In the genomic region with DNA sequence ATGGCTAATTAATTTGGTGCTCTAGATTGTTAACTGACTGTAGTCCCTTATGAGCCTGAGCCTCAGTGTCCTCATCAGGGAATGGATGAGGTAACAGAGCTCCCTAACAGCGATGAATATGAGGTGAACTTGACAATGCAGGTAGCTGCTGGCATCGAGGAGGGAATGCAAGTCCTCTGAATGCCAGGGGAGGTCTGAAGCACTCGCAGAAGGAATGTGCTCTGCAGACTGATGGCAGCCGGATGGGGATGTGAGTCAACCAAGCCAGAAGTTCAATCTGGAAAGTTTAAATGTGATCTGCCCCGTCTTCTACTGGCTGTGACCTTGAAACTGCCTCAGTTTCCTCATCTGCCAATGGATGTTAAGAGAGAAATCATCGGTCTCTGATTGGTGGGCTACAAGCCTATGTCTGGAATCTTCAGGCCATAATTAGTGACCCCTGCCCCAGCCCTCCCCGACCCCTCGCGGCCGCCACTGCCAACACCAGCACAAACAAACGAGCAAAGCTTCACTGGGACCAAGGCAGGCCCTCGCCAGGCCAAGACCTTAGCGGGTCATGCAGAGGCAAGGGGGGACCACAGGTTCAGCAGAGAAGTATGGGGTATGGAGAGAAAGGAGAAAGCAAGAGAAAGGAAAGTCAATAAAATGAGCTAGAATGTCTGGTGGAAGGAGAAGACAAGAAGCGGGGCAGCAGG, we compare ENCODE assay signal across 8 mouse cellular contexts. TPM values are rescaled to one million over a fixed set of nuclear protein-coding genes. Genes with fewer than 3 reads are reported as not detected.
DNase-seq lines count a peak whose midpoint lies in the region; ATAC-seq and TF ChIP-seq lines count a peak whose summit lies in the region.

No protein-coding gene starts in this region.

- H3K4me3 ChIP-seq in cerebellum, adult 2 months (replicated peaks; ENCODE audit: insufficient read depth, low read depth, low read length), result peak overlapping the region; percentile 91
- H3K4me3 ChIP-seq in CH12.LX (replicated peaks in 1 of 3; ENCODE audit: low read depth in 2 of 3, low read length in 2 of 3, poor library complexity in 1 of 3) (peak overlapping the region; percentile 71 to 89 (median 75)), myocyte (peak overlapping the region; percentile 35)
- peak overlapping the region; percentile 73 for H3K4me3 ChIP-seq in forebrain, embryonic 12.5 days (replicated peaks)
- H3K4me3 ChIP-seq in limb, embryonic 10.5 days, result peak overlapping the region; percentile 61

- TF ChIP-seq EP300 in CH12.LX (IDR thresholded peaks at IDR 0.05; ENCODE audit: low read length), result no peak

- peak overlapping the region; percentile 63; the same call in 1 of the 2 replicates for H3K27ac ChIP-seq in cerebellum, adult 2 months (ENCODE audit: insufficient read depth, low read length)
- no peak overlapping the region for H3K27ac ChIP-seq in CH12.LX (ENCODE audit: insufficient read depth, low read depth)
- 0 out of 2 replicates have a peak overlapping the region, but pooled peaks have one; percentile 76 for H3K27ac ChIP-seq in forebrain, embryonic 12.5 days
- H3K27ac ChIP-seq in limb, embryonic 10.5 days, result peak overlapping the region; percentile 87

- peak overlapping the region; percentile 54 for H3K9ac ChIP-seq in CH12.LX (ENCODE audit: insufficient read depth, low read depth)
- H3K9ac ChIP-seq in forebrain, embryonic 12.5 days, result peak overlapping the region; percentile 76

- peaks cover 20% of the 10 kb centered on the region for H3K4me1 ChIP-seq in cerebellum, adult 2 months (ENCODE audit: control insufficient read depth, insufficient read depth, low read length)
- H3K4me1 ChIP-seq in CH12.LX (ENCODE audit: control insufficient read depth in 1 of 2, insufficient read depth in 2 of 2), result peaks cover 20 to 35% of the 10 kb centered on the region in 2 experiments
- peaks cover 24% of the 10 kb centered on the region for H3K4me1 ChIP-seq in forebrain, embryonic 12.5 days
- peaks cover 32% of the 10 kb centered on the region for H3K4me1 ChIP-seq in limb, embryonic 10.5 days

- peak overlapping the region; percentile 70 for H3ac ChIP-seq in myocyte (ENCODE audit: control insufficient read depth, insufficient read length)

- dilution Hi-C loops in CH12.LX (cut with MboI; ENCODE audit: extremely low pct_ligation_motif_present, extremely low pct_unique_long_range_greater_than_20kb, low sequenced_read_pairs), result no loop called here

- WGBS in cerebellum, adult 2 months, result 5% methylated on average over 14 of the region's 14 CpGs
- 11% methylated on average over 14 of the region's 14 CpGs for WGBS in forebrain, embryonic 12.5 days
- 9% methylated on average over 14 of the region's 14 CpGs for WGBS in limb, embryonic 10.5 days

- no peaks in the 10 kb centered on the region for H3K9me3 ChIP-seq in CH12.LX (replicated peaks; ENCODE audit: low read length)
- H3K9me3 ChIP-seq in forebrain, embryonic 12.5 days, result no peaks in the 10 kb centered on the region
- H3K9me3 ChIP-seq in limb, embryonic 10.5 days (replicated peaks), result no peaks in the 10 kb centered on the region

- ATAC-seq in forebrain, embryonic 12.5 days (ENCODE audit: low FRiP score), result peak; percentile 1; the same call in 1 of the 2 replicates

- no peak for TF ChIP-seq CTCF in cerebellum, adult 2 months (IDR thresholded peaks at IDR 0.05; ENCODE audit: borderline replicate concordance, insufficient read depth, low read depth, low read length)
- TF ChIP-seq CTCF in CH12.LX (conservative IDR thresholded peaks at IDR 0.05 in 1 of 2, IDR thresholded peaks at IDR 0.05 in 1 of 2; ENCODE audit: low read depth in 2 of 2, low read length in 2 of 2), result no peak

- H3K4me2 ChIP-seq in CH12.LX (ENCODE audit: insufficient read depth, low read depth, poor library complexity, severe bottlenecking), result peak overlapping the region; percentile 52
- peak overlapping the region; percentile 82 for H3K4me2 ChIP-seq in forebrain, embryonic 12.5 days
- peak overlapping the region; percentile 80 for H3K4me2 ChIP-seq in myocyte (ENCODE audit: low read depth)

- DNase-seq in cerebellum, adult 2 months, result peak in 1 of 2 experiments; percentile 38
- DNase-seq in cerebellum, adult 11-12 months, result no peak
- DNase-seq in CH12.LX (ENCODE audit: extremely low read depth), result no peak
- DNase-seq in limb, embryonic 10.5 days (ENCODE audit: low spot score), result peak; percentile 72
- no peak for DNase-seq in cerebellum, adult 9-10 months
- DNase-seq in cerebellum, postnatal 36 days, result no peak

- no peak for TF ChIP-seq POLR2A in cerebellum, adult 2 months (IDR thresholded peaks at IDR 0.05; ENCODE audit: borderline replicate concordance, insufficient read depth, low read length)
- TF ChIP-seq POLR2A in CH12.LX (IDR thresholded peaks at IDR 0.05; ENCODE audit: low read depth, low read length) (no peak; the same call in 1 of the 2 replicates), myocyte (IDR thresholded peaks at IDR 0.05; ENCODE audit: insufficient read length, low read depth) (peak; percentile 32)

- in situ Hi-C loops in CH12.LX (cut with MboI; ENCODE audit: low pct_ligation_motif_present, low pct_unique_long_range_greater_than_20kb, low sequenced_read_pairs), result no loop called here

- no peak for TF ChIP-seq RAD21 in CH12.LX (IDR thresholded peaks at IDR 0.05; ENCODE audit: low read depth, low read length)

- H3K36me3 ChIP-seq in CH12.LX (replicated peaks in 1 of 2; ENCODE audit: control insufficient read depth in 1 of 2, insufficient read depth in 1 of 2, low read length in 1 of 2) (peaks cover 13 to 34% of the 10 kb centered on the region in 2 experiments), myocyte (ENCODE audit: control insufficient read depth, insufficient read depth) (peaks cover 4% of the 10 kb centered on the region)
- H3K36me3 ChIP-seq in forebrain, embryonic 12.5 days (replicated peaks), result peaks cover 12% of the 10 kb centered on the region
- peaks cover 29% of the 10 kb centered on the region for H3K36me3 ChIP-seq in limb, embryonic 10.5 days

- no peaks in the 10 kb centered on the region for H3K79me2 ChIP-seq in CH12.LX (replicated peaks; ENCODE audit: control insufficient read depth, extremely low read depth, insufficient read depth, poor library complexity, severe bottlenecking)
- no peaks in the 10 kb centered on the region for H3K79me2 ChIP-seq in myocyte (ENCODE audit: control insufficient read depth, insufficient read depth)

- no peaks in the 10 kb centered on the region for H3K27me3 ChIP-seq in cerebellum, adult 2 months (ENCODE audit: control insufficient read depth, insufficient read depth, low read length)
- H3K27me3 ChIP-seq in CH12.LX (replicated peaks) (no peaks in the 10 kb centered on the region), myocyte (ENCODE audit: control insufficient read depth, insufficient read depth, insufficient read length) (no peaks in the 10 kb centered on the region)
- no peaks in the 10 kb centered on the region; the same call in 1 of the 2 replicates for H3K27me3 ChIP-seq in forebrain, embryonic 12.5 days
- H3K27me3 ChIP-seq in limb, embryonic 10.5 days (ENCODE audit: low read depth, poor library complexity, severe bottlenecking), result no peaks in the 10 kb centered on the region

TF ChIP-seq in CH12.LX, 34 proteins besides CTCF, POLR2A, EP300 and RAD21 (continues in another document):
- no peak for TF ChIP-seq HCFC1 (IDR thresholded peaks at IDR 0.05; ENCODE audit: low read depth, low read length)

TF ChIP-seq in myocyte, 11 proteins besides CTCF, POLR2A, EP300 and RAD21:
- TF ChIP-seq REST (IDR thresholded peaks at IDR 0.05; ENCODE audit: insufficient read depth, insufficient read length) (no peak), POLR2AphosphoS2 (IDR thresholded peaks at IDR 0.05; ENCODE audit: insufficient read length, low read depth) (peak; percentile 67)

RNA-seq across cellular contexts. Expression of gene Slc39a13, which starts 0.8 kb away (rescaled TPM):
- polyA plus RNA-seq in cerebellum, adult 2 months (2012; rRNA removed), result 93.3 and 97.7 TPM in 2 replicates
- total RNA-seq in CH12.LX (2012; rRNA removed), result 7.5 and 8.4 TPM in 2 replicates
- total RNA-seq in CH12.LX (2014; rRNA removed), result 3.5 and 4.3 TPM in 2 replicates
- 7.2 and 8.1 TPM in 2 replicates for polyA plus RNA-seq in CH12.LX (2012; ENCODE audit: insufficient read length, low read depth)
- polyA plus RNA-seq in forebrain, embryonic 12.5 days (2016; fragmentation: Nextera tagmentation; extraction: Ambion mirVana), result 22.6 and 24.3 TPM in 2 replicates
- polyA plus RNA-seq in limb, embryonic 10.5 days (2016; fragmentation: Nextera tagmentation; extraction: Ambion mirVana), result 18.1 and 31.6 TPM in 2 replicates
- polyA plus RNA-seq in myocyte (2012; fragmentation: generic; extraction: Trizol), result 41.1 TPM

RNA-seq across cellular contexts. Expression of gene Spi1, which starts 12.7 kb away (rescaled TPM):
- polyA plus RNA-seq in cerebellum, adult 2 months (2012; rRNA removed), result 3.3 and 4.1 TPM in 2 replicates
- total RNA-seq in CH12.LX (2012; rRNA removed) (22.7 and 24.7 TPM in 2 replicates), CH12.LX (2014; rRNA removed) (29.7 and 42.6 TPM in 2 replicates)
- polyA plus RNA-seq in CH12.LX (2012; ENCODE audit: insufficient read length, low read depth) (35.2 and 45.7 TPM in 2 replicates), myocyte (2012; fragmentation: generic; extraction: Trizol) (0.04 TPM)
- polyA plus RNA-seq in forebrain, embryonic 12.5 days (2016; fragmentation: Nextera tagmentation; extraction: Ambion mirVana), result 1.7 and 2.7 TPM in 2 replicates
- 2.0 and 2.6 TPM in 2 replicates for polyA plus RNA-seq in limb, embryonic 10.5 days (2016; fragmentation: Nextera tagmentation; extraction: Ambion mirVana)

RNA-seq across cellular contexts. Expression of gene Psmc3, which starts 15.6 kb away (rescaled TPM):
- polyA plus RNA-seq in cerebellum, adult 2 months (2012; rRNA removed), result 194 and 199 TPM in 2 replicates
- total RNA-seq in CH12.LX (2012; rRNA removed) (214 and 283 TPM in 2 replicates), CH12.LX (2014; rRNA removed) (242 and 257 TPM in 2 replicates)
- polyA plus RNA-seq in CH12.LX (2012; ENCODE audit: insufficient read length, low read depth) (284 and 353 TPM in 2 replicates), myocyte (2012; fragmentation: generic; extraction: Trizol) (688 TPM)
- polyA plus RNA-seq in forebrain, embryonic 12.5 days (2016; fragmentation: Nextera tagmentation; extraction: Ambion mirVana), result 294 and 301 TPM in 2 replicates
- 359 and 373 TPM in 2 replicates for polyA plus RNA-seq in limb, embryonic 10.5 days (2016; fragmentation: Nextera tagmentation; extraction: Ambion mirVana)

RNA-seq across cellular contexts. Expression of gene Rapsn, which starts 34.0 kb away (rescaled TPM):
- polyA plus RNA-seq in cerebellum, adult 2 months (2012; rRNA removed), result 1.0 and 1.5 TPM in 2 replicates
- total RNA-seq in CH12.LX (2012; rRNA removed) (0.08 TPM in 1 of 2 replicates, not detected in the other), CH12.LX (2014; rRNA removed) (0.15 TPM in 1 of 2 replicates, not detected in the other)
- polyA plus RNA-seq in CH12.LX (2012; ENCODE audit: insufficient read length, low read depth) (0.40 TPM in 1 of 2 replicates, not detected in the other), myocyte (2012; fragmentation: generic; extraction: Trizol) (199 TPM)
- 1.9 and 2.6 TPM in 2 replicates for polyA plus RNA-seq in forebrain, embryonic 12.5 days (2016; fragmentation: Nextera tagmentation; extraction: Ambion mirVana)
- 0.30 and 1.4 TPM in 2 replicates for polyA plus RNA-seq in limb, embryonic 10.5 days (2016; fragmentation: Nextera tagmentation; extraction: Ambion mirVana)

RNA-seq across cellular contexts. Expression of gene Mybpc3, which starts 48.5 kb away (rescaled TPM):
- 39.6 and 51.4 TPM in 2 replicates for polyA plus RNA-seq in cerebellum, adult 2 months (2012; rRNA removed)
- total RNA-seq in CH12.LX (2012; rRNA removed) (0.04 TPM in 2 replicates), CH12.LX (2014; rRNA removed) (0.07 and 0.15 TPM in 2 replicates)
- polyA plus RNA-seq in CH12.LX (2012; ENCODE audit: insufficient read length, low read depth) (0.27 TPM in 2 replicates), myocyte (2012; fragmentation: generic; extraction: Trizol) (0.05 TPM)
- polyA plus RNA-seq in forebrain, embryonic 12.5 days (2016; fragmentation: Nextera tagmentation; extraction: Ambion mirVana), result 0.14 and 0.19 TPM in 2 replicates
- 0.44 and 0.49 TPM in 2 replicates for polyA plus RNA-seq in limb, embryonic 10.5 days (2016; fragmentation: Nextera tagmentation; extraction: Ambion mirVana)

Comparison
In these comparisons a context has a peak if more than half of its experiments do, and no peak if none do; other contexts are left out.
1. H3K4me3 ChIP-seq: peak in every context shown above with its lines; median percentile 91 in cerebellum, adult 2 months; 75 in CH12.LX; 73 in forebrain, embryonic 12.5 days; 61 in limb, embryonic 10.5 days; 35 in myocyte.